Mouse (Mus musculus) myocyte (in vitro differentiated cells): ENCODE measurements around the gene Als2cl.

Experiments used
- E2F4 ChIP-seq: IDR thresholded peaks from one replicate; pipeline ENCODE4 v1.6.1; 2011; ENCODE audit warnings: mild to moderate bottlenecking, control low read depth, moderate library complexity; ENCODE audit not compliant: insufficient read depth
- MAX ChIP-seq: IDR thresholded peaks from one replicate; pipeline ENCODE4 v1.6.1; 2011; ENCODE audit warnings: low read depth, mild to moderate bottlenecking, control low read depth
- MYOD1 ChIP-seq, 3 experiments: IDR thresholded peaks; one replicate each; pipeline ENCODE4 v1.6.1; 2011; ENCODE audit warnings: control low read depth in 2 of 3, low read depth in 2 of 3, mild to moderate bottlenecking in 2 of 3, moderate library complexity in 1 of 3; ENCODE audit not compliant: insufficient read length in 2 of 3, control insufficient read depth in 1 of 3
- MYOG ChIP-seq, 3 experiments: IDR thresholded peaks; one replicate each; pipeline ENCODE4 v1.6.1; 2011; ENCODE audit warnings: control low read depth in 2 of 3, low read depth in 2 of 3, mild to moderate bottlenecking in 2 of 3; ENCODE audit not compliant: insufficient read length in 2 of 3, control insufficient read depth in 1 of 3, insufficient read depth in 1 of 3
- POLR2A ChIP-seq: IDR thresholded peaks from one replicate; pipeline ENCODE4 v1.6.1; 2011; ENCODE audit warnings: low read depth, mild to moderate bottlenecking, control low read depth, moderate library complexity; ENCODE audit not compliant: insufficient read length
- POLR2AphosphoS2 ChIP-seq: IDR thresholded peaks from one replicate; pipeline ENCODE4 v1.6.1; 2011; ENCODE audit warnings: low read depth, control low read depth; ENCODE audit not compliant: insufficient read length
- REST ChIP-seq: IDR thresholded peaks from one replicate; pipeline ENCODE4 v1.6.1; 2011; ENCODE audit warnings: mild to moderate bottlenecking, control low read depth, moderate library complexity; ENCODE audit not compliant: insufficient read depth, insufficient read length
- SRF ChIP-seq: IDR thresholded peaks from one replicate; pipeline ENCODE4 v1.6.1; 2011; ENCODE audit warnings: low read depth; ENCODE audit not compliant: control insufficient read depth, insufficient read length
- USF1 ChIP-seq: IDR thresholded peaks from one replicate; pipeline ENCODE4 v1.6.1; 2011; ENCODE audit warnings: low read depth, mild to moderate bottlenecking, control low read depth, moderate library complexity

DNA sequence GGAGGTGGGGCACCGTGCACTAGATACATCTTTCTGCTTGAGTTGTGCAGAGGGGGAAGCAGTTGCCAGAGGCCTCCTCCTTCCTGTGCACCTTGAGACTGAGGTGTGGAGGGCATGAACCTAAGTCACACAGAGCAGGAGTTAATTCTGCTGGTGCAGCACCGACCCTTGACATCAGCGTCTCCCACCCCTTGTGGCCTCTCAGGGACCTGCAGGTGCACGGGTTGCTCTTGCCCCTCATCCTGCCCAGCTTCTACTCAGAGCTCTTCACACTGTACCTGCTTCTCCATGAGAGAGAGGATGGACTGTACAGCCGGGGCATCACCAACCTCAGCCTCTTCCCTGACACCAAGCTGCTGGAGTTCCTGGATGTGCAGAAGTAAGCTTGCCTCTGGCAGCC lies 15.8 kb downstream of the Als2cl start:
- TF ChIP-seq POLR2A (no peak), SRF (no peak), REST (no peak), USF1 (no peak), POLR2AphosphoS2 (no peak), E2F4 (no peak), MYOD1 (IDR thresholded peaks at IDR 0.05; ENCODE audit: control insufficient read depth in 1 of 3, insufficient read length in 2 of 3, low read depth in 2 of 3) (no peak), MAX (no peak), MYOG (IDR thresholded peaks at IDR 0.05; ENCODE audit: control insufficient read depth in 1 of 3, insufficient read depth in 1 of 3, insufficient read length in 2 of 3, low read depth in 2 of 3) (no peak)
